9 mouse cellular contexts compared by ENCODE assay signal in genomic region chr14:21481231-21481630, GRCm38 (mm10). TPM values are rescaled to one million over a fixed set of nuclear protein-coding genes. Genes with fewer than 3 reads are reported as not detected.
DNase-seq lines count a peak whose midpoint lies in the region; ATAC-seq lines count a peak whose summit lies in the region.
"Had no signal": no experiment of that assay in that cellular context is flagged by ENCODE, and none has a peak within 500 bp of the region (broad histone marks: within the 10 kb centered on the region; RNA-seq: fewer than 3 reads in every experiment).

Gene Kat6b, plus strand, starts transcription at chr14:21481434.

- no peaks in the 10 kb centered on the region for H3K9me3 ChIP-seq in neural tube, embryonic 11.5 days (ENCODE audit: control insufficient read depth, low read length)
- no peaks in the 10 kb centered on the region for H3K9me3 ChIP-seq in forebrain, embryonic 12.5 days
- no peaks in the 10 kb centered on the region for H3K9me3 ChIP-seq in hindbrain, embryonic 13.5 days
- no peaks in the 10 kb centered on the region for H3K9me3 ChIP-seq in midbrain, embryonic 16.5 days (replicated peaks; ENCODE audit: control insufficient read depth, low read length, poor library complexity, severe bottlenecking)
- H3K9me3 ChIP-seq in liver, embryonic 12.5 days (replicated peaks): no peaks in the 10 kb centered on the region

- no peak within 1 kb of the TSS for H3K4me3 ChIP-seq in neural tube, embryonic 11.5 days (ENCODE audit: low read depth, low read length)
- H3K4me3 ChIP-seq in forebrain, embryonic 12.5 days (replicated peaks): no peak within 1 kb of the TSS
- H3K4me3 ChIP-seq in hindbrain, embryonic 13.5 days: no peak within 1 kb of the TSS
- no peak within 1 kb of the TSS for H3K4me3 ChIP-seq in midbrain, embryonic 16.5 days (ENCODE audit: low read depth, low read length)
- H3K4me3 ChIP-seq in liver, embryonic 12.5 days: no peak within 1 kb of the TSS
- H3K4me3 ChIP-seq: myocyte had no signal

- H3K27ac ChIP-seq in neural tube, embryonic 11.5 days (ENCODE audit: low read depth, low read length): no peak within 1 kb of the TSS
- no peak within 1 kb of the TSS for H3K27ac ChIP-seq in forebrain, embryonic 12.5 days
- no peak within 1 kb of the TSS for H3K27ac ChIP-seq in hindbrain, embryonic 13.5 days
- no peak within 1 kb of the TSS for H3K27ac ChIP-seq in midbrain, embryonic 16.5 days (ENCODE audit: low read length)
- H3K27ac ChIP-seq in liver, embryonic 12.5 days: no peak within 1 kb of the TSS

- H3K27me3 ChIP-seq in neural tube, embryonic 11.5 days (ENCODE audit: control insufficient read depth, insufficient read depth, low read length): no peaks in the 10 kb centered on the region
- no peaks in the 10 kb centered on the region for H3K27me3 ChIP-seq in forebrain, embryonic 12.5 days
- no peaks in the 10 kb centered on the region for H3K27me3 ChIP-seq in hindbrain, embryonic 13.5 days
- H3K27me3 ChIP-seq in midbrain, embryonic 16.5 days (ENCODE audit: control insufficient read depth, insufficient read depth, low read depth, low read length): no peaks in the 10 kb centered on the region
- H3K27me3 ChIP-seq in liver, embryonic 12.5 days (replicated peaks): no peaks in the 10 kb centered on the region

- H3K9ac ChIP-seq in neural tube, embryonic 11.5 days (ENCODE audit: low read length): no peak within 1 kb of the TSS
- H3K9ac ChIP-seq in forebrain, embryonic 12.5 days: no peak within 1 kb of the TSS
- H3K9ac ChIP-seq in hindbrain, embryonic 13.5 days: no peak within 1 kb of the TSS
- no peak within 1 kb of the TSS for H3K9ac ChIP-seq in midbrain, embryonic 16.5 days (ENCODE audit: low read depth, low read length)
- H3K9ac ChIP-seq in liver, embryonic 12.5 days: no peak within 1 kb of the TSS

- no peak for DNase-seq in neural tube, embryonic 11.5 days (ENCODE audit: low spot score)
- DNase-seq in neural tube, embryonic 10.5 days (ENCODE audit: extremely low spot score, low spot score): no peak
- no peak for DNase-seq in kidney, postnatal 10 days
- DNase-seq in retina, postnatal 1 day: no peak

- 95% methylated on average over 7 of the region's 7 CpGs for WGBS in neural tube, embryonic 11.5 days
- WGBS in forebrain, embryonic 12.5 days: 93% methylated on average over 7 of the region's 7 CpGs
- 98% methylated on average over 7 of the region's 7 CpGs for WGBS in hindbrain, embryonic 13.5 days
- 95% methylated on average over 7 of the region's 7 CpGs for WGBS in midbrain, embryonic 16.5 days
- WGBS in liver, embryonic 12.5 days (ENCODE audit: insufficient replicate concordance): 78% methylated on average over 7 of the region's 7 CpGs

- no peaks in the 10 kb centered on the region for H3K4me1 ChIP-seq in neural tube, embryonic 11.5 days (ENCODE audit: control insufficient read depth, insufficient read depth, low read length)
- H3K4me1 ChIP-seq in forebrain, embryonic 12.5 days: no peaks in the 10 kb centered on the region
- H3K4me1 ChIP-seq in hindbrain, embryonic 13.5 days (replicated peaks): no peaks in the 10 kb centered on the region
- no peaks in the 10 kb centered on the region for H3K4me1 ChIP-seq in midbrain, embryonic 16.5 days (ENCODE audit: control insufficient read depth, insufficient read depth, low read length)
- H3K4me1 ChIP-seq in liver, embryonic 12.5 days: no peaks in the 10 kb centered on the region

- no peak within 1 kb of the TSS for H3K4me2 ChIP-seq in neural tube, embryonic 11.5 days (ENCODE audit: low read depth)
- no peak within 1 kb of the TSS for H3K4me2 ChIP-seq in forebrain, embryonic 12.5 days
- H3K4me2 ChIP-seq in hindbrain, embryonic 13.5 days: no peak within 1 kb of the TSS
- no peak within 1 kb of the TSS for H3K4me2 ChIP-seq in midbrain, embryonic 16.5 days (ENCODE audit: low read length)
- H3K4me2 ChIP-seq in liver, embryonic 12.5 days: no peak within 1 kb of the TSS

- no peak for ATAC-seq in neural tube, embryonic 11.5 days (ENCODE audit: insufficient read depth, low FRiP score, low TSS enrichment)
- ATAC-seq in forebrain, embryonic 12.5 days (ENCODE audit: low FRiP score): no peak
- ATAC-seq in hindbrain, embryonic 13.5 days (ENCODE audit: low FRiP score): no peak
- no peak for ATAC-seq in midbrain, embryonic 16.5 days
- no peak for ATAC-seq in liver, embryonic 12.5 days

- H3K36me3 ChIP-seq in neural tube, embryonic 11.5 days (ENCODE audit: control insufficient read depth, insufficient read depth, low read length): no peaks in the 10 kb centered on the region
- no peaks in the 10 kb centered on the region for H3K36me3 ChIP-seq in forebrain, embryonic 12.5 days (replicated peaks)
- H3K36me3 ChIP-seq in hindbrain, embryonic 13.5 days: no peaks in the 10 kb centered on the region
- no peaks in the 10 kb centered on the region for H3K36me3 ChIP-seq in midbrain, embryonic 16.5 days (ENCODE audit: control insufficient read depth, insufficient read depth, low read length)
- H3K36me3 ChIP-seq in liver, embryonic 12.5 days: no peaks in the 10 kb centered on the region

RNA-seq across cellular contexts. Expression of gene Kat6b, which starts in this region (rescaled TPM):
- polyA plus RNA-seq in neural tube, embryonic 11.5 days (2014; fragmentation: Nextera tagmentation; extraction: Ambion mirVana): 12.7 and 15.6 TPM in 2 replicates
- 36.4 and 40.5 TPM in 2 replicates for polyA plus RNA-seq in forebrain, embryonic 12.5 days (2016; fragmentation: Nextera tagmentation; extraction: Ambion mirVana)
- polyA plus RNA-seq in hindbrain, embryonic 13.5 days (2015; fragmentation: Nextera tagmentation; extraction: Ambion mirVana): 18.6 and 20.0 TPM in 2 replicates
- polyA plus RNA-seq in midbrain, embryonic 16.5 days (2015; fragmentation: Nextera tagmentation; extraction: Ambion mirVana): 17.2 and 19.6 TPM in 2 replicates
- polyA plus RNA-seq in liver, embryonic 12.5 days (2016; fragmentation: Nextera tagmentation; extraction: Ambion mirVana): 3.7 and 3.9 TPM in 2 replicates
